22 mouse cellular contexts compared by ENCODE assay signal in the genomic region with DNA sequence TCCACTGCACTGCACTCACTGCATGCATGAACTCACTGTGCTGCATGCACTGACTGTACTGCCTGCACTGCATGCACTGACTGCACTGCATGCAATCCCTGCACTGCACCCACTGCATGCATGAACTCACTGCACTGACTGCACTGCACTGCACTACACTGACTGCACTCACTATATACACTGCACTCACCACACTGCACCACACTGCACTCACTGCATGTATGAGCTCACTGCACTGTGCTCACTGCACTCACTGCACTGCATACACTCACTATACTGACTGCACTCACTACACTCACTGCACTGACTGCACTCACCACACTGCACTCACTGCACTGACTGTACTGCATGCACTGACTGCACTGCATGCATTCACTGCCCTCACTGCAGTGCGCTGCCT. TPM values are rescaled to one million over a fixed set of nuclear protein-coding genes. Genes with fewer than 3 reads are reported as not detected.
DNase-seq lines count a peak whose midpoint lies in the region; ATAC-seq and TF ChIP-seq lines count a peak whose summit lies in the region.
"Had no signal": no experiment of that assay in that cellular context is flagged by ENCODE, and none has a peak within 500 bp of the region (broad histone marks: within the 10 kb centered on the region; RNA-seq: fewer than 3 reads in every experiment).

No protein-coding gene starts in this region.

- H3K4me3 ChIP-seq in hindbrain, embryonic 11.5 days (ENCODE audit: low read depth, low read length) = no peak overlapping the region
- H3K4me3 ChIP-seq in hindbrain, embryonic 12.5 days = no peak overlapping the region
- no peak overlapping the region for H3K4me3 ChIP-seq in lung, embryonic 16.5 days (ENCODE audit: low read length)
- no peak overlapping the region for H3K4me3 ChIP-seq in ES-E14 (ENCODE audit: insufficient read depth in 1 of 2, low read depth in 1 of 2, low read length in 2 of 2, poor library complexity in 1 of 2, severe bottlenecking in 1 of 2)
- H3K4me3 ChIP-seq in embryonic facial prominence, embryonic 15.5 days (replicated peaks) = no peak overlapping the region
- H3K4me3 ChIP-seq: heart, embryonic 10.5 days; left cerebral cortex, adult 2 months; liver, embryonic 12.5 days; myocyte; stomach, embryonic 15.5 days had no signal

- H3K36me3 ChIP-seq in hindbrain, embryonic 11.5 days (ENCODE audit: control insufficient read depth, insufficient read depth, low read length) = no peaks in the 10 kb centered on the region
- H3K36me3 ChIP-seq in hindbrain, embryonic 12.5 days = peaks cover 10% of the 10 kb centered on the region
- no peaks in the 10 kb centered on the region for H3K36me3 ChIP-seq in lung, embryonic 16.5 days (ENCODE audit: control insufficient read depth, insufficient read depth, low read length)
- H3K36me3 ChIP-seq in ES-E14 (ENCODE audit: control insufficient read depth, insufficient read depth, low read length, poor library complexity, severe bottlenecking) = peaks cover 2% of the 10 kb centered on the region; the same call in 1 of the 2 replicates
- H3K36me3 ChIP-seq in embryonic facial prominence, embryonic 15.5 days = 0 out of 2 replicates have a peak, but pooled peaks cover 5% of the 10 kb centered on the region
- H3K36me3 ChIP-seq: stomach, embryonic 15.5 days had no signal

- in situ Hi-C loops in ES-E14 (cut with MboI; ENCODE audit: low sequenced_read_pairs in 2 of 2, unreplicated experiment in 2 of 2) = no loop called here

- peak; percentile 35; the same call in 1 of the 2 replicates for ATAC-seq in hindbrain, embryonic 11.5 days (ENCODE audit: low FRiP score)
- ATAC-seq in hindbrain, embryonic 12.5 days (ENCODE audit: low FRiP score) = no peak
- ATAC-seq in lung, embryonic 16.5 days (ENCODE audit: low read depth) = 0 out of 2 replicates have a peak, but pooled peaks have one; percentile 7
- ATAC-seq in embryonic facial prominence, embryonic 15.5 days (ENCODE audit: insufficient number of reproducible peaks, low FRiP score, low TSS enrichment, low read depth) = 0 out of 2 replicates have a peak, but pooled peaks have one; percentile 60
- ATAC-seq: inflammation-experienced regulatory T-cells, adult 6 months; liver, embryonic 12.5 days had no signal

- WGBS in hindbrain, embryonic 11.5 days = 97% methylated on average over 1 of the region's 1 CpGs
- WGBS in hindbrain, embryonic 12.5 days = 100% methylated on average over 1 of the region's 1 CpGs
- WGBS in lung, embryonic 16.5 days = 93% methylated on average over 1 of the region's 1 CpGs
- 97% methylated on average over 1 of the region's 1 CpGs for WGBS in embryonic facial prominence, embryonic 15.5 days

- no peaks in the 10 kb centered on the region for H3K4me1 ChIP-seq in hindbrain, embryonic 11.5 days (replicated peaks; ENCODE audit: control insufficient read depth, insufficient read depth, low read length)
- no peaks in the 10 kb centered on the region for H3K4me1 ChIP-seq in hindbrain, embryonic 12.5 days
- H3K4me1 ChIP-seq in lung, embryonic 16.5 days (replicated peaks; ENCODE audit: control insufficient read depth, insufficient read depth, low read length) = no peaks in the 10 kb centered on the region
- no peaks in the 10 kb centered on the region for H3K4me1 ChIP-seq in ES-E14 (ENCODE audit: control insufficient read depth in 2 of 2, insufficient read depth in 2 of 2, low read length in 2 of 2, poor library complexity in 1 of 2)
- no peaks in the 10 kb centered on the region for H3K4me1 ChIP-seq in embryonic facial prominence, embryonic 15.5 days
- H3K4me1 ChIP-seq: heart, embryonic 10.5 days; liver, embryonic 12.5 days; stomach, embryonic 15.5 days had no signal

- DNase-seq in hindbrain, embryonic 11.5 days (ENCODE audit: low spot score) = no peak
- DNase-seq in lung, postnatal 36 days = no peak
- no peak for DNase-seq in ES-E14 (ENCODE audit: low read depth, low spot score)
- DNase-seq in cerebellum, postnatal 10 days = no peak
- DNase-seq: adrenal gland, adult 2 months; B cell, adult 2 months; cerebellum, adult 2 months; heart, postnatal 14 days; kidney, postnatal 36 days; layer of hippocampus, adult 9-11 months; left cerebral cortex, postnatal 4 days; lung, adult 2 months; retina, postnatal 1 day had no signal

- peaks cover 4% of the 10 kb centered on the region; the same call in 1 of the 2 replicates for H3K9me3 ChIP-seq in hindbrain, embryonic 11.5 days (ENCODE audit: control insufficient read depth, low read length)
- H3K9me3 ChIP-seq in hindbrain, embryonic 12.5 days (replicated peaks) = peaks cover 9% of the 10 kb centered on the region
- H3K9me3 ChIP-seq in lung, embryonic 16.5 days (ENCODE audit: control insufficient read depth, low read length) = peaks cover 5% of the 10 kb centered on the region; the same call in 1 of the 2 replicates
- no peaks in the 10 kb centered on the region for H3K9me3 ChIP-seq in ES-E14 (ENCODE audit: control insufficient read depth, insufficient read depth, low read depth, low read length)
- H3K9me3 ChIP-seq in embryonic facial prominence, embryonic 15.5 days (replicated peaks) = peaks cover 8% of the 10 kb centered on the region; the same call in 1 of the 2 replicates
- H3K9me3 ChIP-seq: stomach, embryonic 15.5 days had no signal

- no peak overlapping the region for H3K9ac ChIP-seq in hindbrain, embryonic 11.5 days (ENCODE audit: low read depth, low read length)
- no peak overlapping the region for H3K9ac ChIP-seq in hindbrain, embryonic 12.5 days
- H3K9ac ChIP-seq in lung, embryonic 16.5 days (ENCODE audit: low read length) = no peak overlapping the region
- no peak overlapping the region for H3K9ac ChIP-seq in ES-E14 (ENCODE audit: insufficient read depth, low read depth, low read length, poor library complexity, severe bottlenecking)
- no peak overlapping the region for H3K9ac ChIP-seq in embryonic facial prominence, embryonic 15.5 days
- H3K9ac ChIP-seq: liver, embryonic 12.5 days; stomach, embryonic 15.5 days had no signal

- H3K4me2 ChIP-seq in hindbrain, embryonic 11.5 days (replicated peaks; ENCODE audit: low read depth, low read length) = no peak overlapping the region
- no peak overlapping the region for H3K4me2 ChIP-seq in hindbrain, embryonic 12.5 days (replicated peaks)
- H3K4me2 ChIP-seq in lung, embryonic 16.5 days (ENCODE audit: low read depth, low read length) = no peak overlapping the region
- no peak overlapping the region for H3K4me2 ChIP-seq in embryonic facial prominence, embryonic 15.5 days (replicated peaks)
- H3K4me2 ChIP-seq: liver, embryonic 12.5 days; stomach, embryonic 15.5 days had no signal

- no peaks in the 10 kb centered on the region for H3K27me3 ChIP-seq in hindbrain, embryonic 11.5 days (ENCODE audit: control insufficient read depth, insufficient read depth, low read length)
- no peaks in the 10 kb centered on the region for H3K27me3 ChIP-seq in hindbrain, embryonic 12.5 days
- H3K27me3 ChIP-seq in lung, embryonic 16.5 days (ENCODE audit: control insufficient read depth, insufficient read depth, low read depth, low read length) = no peaks in the 10 kb centered on the region
- H3K27me3 ChIP-seq in embryonic facial prominence, embryonic 15.5 days = no peaks in the 10 kb centered on the region
- H3K27me3 ChIP-seq: liver, embryonic 12.5 days; stomach, embryonic 15.5 days had no signal

- H3K27ac ChIP-seq in hindbrain, embryonic 11.5 days (ENCODE audit: low read depth, low read length) = no peak overlapping the region
- no peak overlapping the region for H3K27ac ChIP-seq in hindbrain, embryonic 12.5 days
- H3K27ac ChIP-seq in lung, embryonic 16.5 days (ENCODE audit: low read length) = no peak overlapping the region
- H3K27ac ChIP-seq in ES-E14 (ENCODE audit: insufficient read depth, low read depth, low read length, poor library complexity, severe bottlenecking) = peak overlapping the region; percentile 16; the same call in 1 of the 2 replicates
- H3K27ac ChIP-seq in embryonic facial prominence, embryonic 15.5 days (replicated peaks) = no peak overlapping the region
- H3K27ac ChIP-seq: heart, embryonic 10.5 days; left cerebral cortex, adult 2 months; liver, embryonic 12.5 days; stomach, embryonic 15.5 days had no signal

TF ChIP-seq in ES-E14, 5 proteins besides CTCF, POLR2A, EP300 and RAD21:
- TF ChIP-seq ZC3H11A (IDR thresholded peaks at IDR 0.05; ENCODE audit: borderline replicate concordance, low read depth, low read length) (no peak), HCFC1 (IDR thresholded peaks at IDR 0.05; ENCODE audit: borderline replicate concordance, insufficient read depth, low read length) (no peak), MAFK (IDR thresholded peaks at IDR 0.05; ENCODE audit: insufficient read depth, low read depth, low read length) (no peak), ZNF384 (IDR thresholded peaks at IDR 0.05; ENCODE audit: low read depth, low read length) (no peak), CHD2 (IDR thresholded peaks at IDR 0.05; ENCODE audit: low read depth, low read length) (no peak)

RNA-seq across cellular contexts. Expression of a gene that starts 56.0 kb away (rescaled TPM):
- polyA plus RNA-seq in hindbrain, embryonic 11.5 days (2014; fragmentation: Nextera tagmentation; extraction: Ambion mirVana) = 44.9 and 63.5 TPM in 2 replicates
- 64.7 and 65.6 TPM in 2 replicates for polyA plus RNA-seq in hindbrain, embryonic 12.5 days (2016; fragmentation: Nextera tagmentation; extraction: Ambion mirVana)
- 32.1 and 35.5 TPM in 2 replicates for polyA plus RNA-seq in lung, embryonic 16.5 days (2015; fragmentation: Nextera tagmentation; extraction: Ambion mirVana)
- total RNA-seq in ES-E14 (2012; rRNA removed) = 14.5 and 14.9 TPM in 2 replicates
- 34.9 and 41.2 TPM in 2 replicates for polyA plus RNA-seq in embryonic facial prominence, embryonic 15.5 days (2015; fragmentation: Nextera tagmentation; extraction: Ambion mirVana)
